Mouse (Mus musculus) thymus, adult 2 months (tissue): ENCODE data around the gene Rgs5.

Experiments used
- CTCF ChIP-seq: fragments of 200-500 bp; IDR thresholded peaks from 2 replicates; pipeline ENCODE4 v1.5.1; 2012; ENCODE audit warnings: mild to moderate bottlenecking, control low read depth, low read length, moderate library complexity, borderline replicate concordance; ENCODE audit not compliant: control insufficient read depth, poor library complexity, insufficient read depth; ENCODE audit errors: extremely low read depth
- POLR2A ChIP-seq: fragments of 200-500 bp; IDR thresholded peaks from 2 replicates; pipeline ENCODE4 v1.6.1; 2012; ENCODE audit warnings: mild to moderate bottlenecking, low read length, control low read depth, moderate library complexity; ENCODE audit not compliant: control insufficient read depth, poor library complexity, insufficient read depth; ENCODE audit errors: extremely low read depth

DNA sequence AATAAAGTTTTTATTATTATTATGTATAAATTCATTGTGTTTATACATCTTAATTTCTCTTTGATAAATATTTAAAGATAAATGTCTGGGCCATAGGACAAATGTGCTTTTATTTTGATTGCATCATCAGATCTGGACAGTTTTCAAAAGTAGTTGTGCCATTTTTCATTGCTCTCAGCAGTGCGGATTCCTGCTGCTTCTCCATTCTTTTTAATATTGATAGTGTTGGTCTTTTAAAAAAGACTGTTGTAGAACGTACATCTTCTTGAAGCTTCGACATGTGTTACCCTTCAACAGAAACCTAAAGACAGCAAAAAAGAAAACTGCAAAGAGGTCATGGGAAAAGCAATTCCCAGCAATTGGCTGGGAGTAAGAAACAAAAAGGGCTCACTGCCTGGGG is 49.1 kb upstream of the Rgs5 start:
- TF ChIP-seq CTCF (no peak), POLR2A (no peak)
